Mouse (Mus musculus) bone marrow, adult 2 months (tissue): ENCODE data around the gene Edc3.

ENCODE experiments used
- CTCF ChIP-seq: fragments of 200-500 bp; IDR thresholded peaks from 2 replicates; pipeline ENCODE4 v1.5.1; 2011; ENCODE audit warnings: low read length, control low read depth; ENCODE audit not compliant: control insufficient read depth, insufficient read depth
- POLR2A ChIP-seq: fragments of 200-500 bp; IDR thresholded peaks from 2 replicates; pipeline ENCODE4 v1.6.1; 2011; ENCODE audit warnings: low read depth, mild to moderate bottlenecking, control low read depth, low read length, borderline replicate concordance; ENCODE audit not compliant: control insufficient read depth

- TF ChIP-seq CTCF (no peak), POLR2A (no peak)
Observed at GRCm38 (mm10) chr9:57773754-57774153, 65.4 kb downstream of the Edc3 start.
